Mouse (Mus musculus) bone marrow, adult 2 months (tissue): ENCODE results near the gene Gadd45g. TPM values are rescaled to one million over a fixed set of nuclear protein-coding genes. Genes with fewer than 3 reads are reported as not detected.

Source experiments
- H3K27ac ChIP-seq: fragments of 200-500 bp; 2 replicates; pipeline ENCODE4 v1.5.1; 2012; ENCODE audit warnings: low read depth, mild to moderate bottlenecking, control low read depth, inconsistent platforms, low read length; ENCODE audit not compliant: control insufficient read depth, poor library complexity, insufficient read depth
- H3K4me1 ChIP-seq: fragments of 200-500 bp; 2 replicates; pipeline ENCODE4 v1.6.1; 2011; ENCODE audit warnings: low read length; ENCODE audit not compliant: control insufficient read depth, insufficient read depth
- H3K4me3 ChIP-seq: fragments of 200-500 bp; replicated peaks from 2 replicates; pipeline ENCODE3; 2011; ENCODE audit warnings: mild to moderate bottlenecking, low read depth, low read length, control low read depth; ENCODE audit not compliant: control insufficient read depth
- CTCF ChIP-seq: fragments of 200-500 bp; IDR thresholded peaks from 2 replicates; pipeline ENCODE4 v1.5.1; 2011; ENCODE audit warnings: low read length, control low read depth; ENCODE audit not compliant: control insufficient read depth, insufficient read depth
- POLR2A ChIP-seq: fragments of 200-500 bp; IDR thresholded peaks from 2 replicates; pipeline ENCODE4 v1.6.1; 2011; ENCODE audit warnings: low read depth, mild to moderate bottlenecking, control low read depth, low read length, borderline replicate concordance; ENCODE audit not compliant: control insufficient read depth
- WGBS: fragments of 180-500 bp; shearing (Covaris S2); methylation state at CpG from one replicate; pipeline ENCODE4 v1.1.7; 2018; 5-methylcytosine and 5-hydroxymethylcytosine counted together
- polyA plus RNA-seq: library from polyadenylated mRNA; stranded (reverse); fragments of >200 nt; gene quantifications from 2 replicates; pipeline ENCODE4 v1.2.4, GENCODE M21; 2011; ENCODE audit warnings: low replicate concordance; ENCODE audit not compliant: missing spikeins, insufficient read depth, insufficient read length

Gene Gadd45g
- polyA plus RNA-seq, 1 experiment = 23.5 TPM

- 42% methylated on average over 10 of the region's 10 CpGs for WGBS
- peaks cover 1% of the 10 kb centered on the region; the same call in 1 of the 2 replicates for H3K4me1 ChIP-seq
- no peak overlapping the region for H3K4me3 ChIP-seq
- TF ChIP-seq CTCF (no peak), POLR2A (no peak)
- no peak overlapping the region for H3K27ac ChIP-seq
Observed at GRCm38 (mm10) chr13:51813621-51814615, 32.6 kb upstream of the Gadd45g start.

- H3K4me3 ChIP-seq = no peak overlapping the region
- no peak overlapping the region for H3K27ac ChIP-seq
- H3K4me1 ChIP-seq = peaks cover 1% of the 10 kb centered on the region; the same call in 1 of the 2 replicates
- TF ChIP-seq CTCF = no peak
- 85% methylated on average over 6 of the region's 6 CpGs for WGBS
Observed at GRCm38 (mm10) chr13:51814646-51815045, 31.8 kb upstream of the Gadd45g start.

- peak; percentile 87 for TF ChIP-seq CTCF
- TF ChIP-seq POLR2A = no peak
- H3K27ac ChIP-seq = no peak overlapping the region
- peaks cover 1% of the 10 kb centered on the region; the same call in 1 of the 2 replicates for H3K4me1 ChIP-seq
- no peak overlapping the region for H3K4me3 ChIP-seq
- 14% methylated on average over 9 of the region's 9 CpGs for WGBS
Observed at GRCm38 (mm10) chr13:51815865-51816504, 30.5 kb upstream of the Gadd45g start.

- H3K4me3 ChIP-seq = no peak overlapping the region
- 79% methylated on average over 5 of the region's 5 CpGs for WGBS
- H3K4me1 ChIP-seq = peaks cover 1% of the 10 kb centered on the region; the same call in 1 of the 2 replicates
- no peak for TF ChIP-seq POLR2A
- no peak for TF ChIP-seq CTCF
- no peak overlapping the region for H3K27ac ChIP-seq
Observed at GRCm38 (mm10) chr13:51816559-51817041, 29.9 kb upstream of the Gadd45g start.

GRCm38 (mm10) chr13:51818170-51818943 lies 28.1 kb upstream of the Gadd45g start:
- Histone ChIP-seq H3K4me1 (peaks cover 1% of the 10 kb centered on the region; the same call in 1 of the 2 replicates), H3K4me3 (no peak overlapping the region)
- WGBS = 51% methylated on average over 6 of the region's 6 CpGs

GRCm38 (mm10) chr13:51818944-51819326 lies 27.5 kb upstream of the Gadd45g start:
- H3K27ac ChIP-seq = no peak overlapping the region
- 86% methylated on average over 3 of the region's 3 CpGs for WGBS
- no peak for TF ChIP-seq CTCF
- TF ChIP-seq POLR2A = no peak
- H3K4me1 ChIP-seq = peaks cover 1% of the 10 kb centered on the region; the same call in 1 of the 2 replicates
- H3K4me3 ChIP-seq = no peak overlapping the region

More at GRCm38 (mm10) chr13:51818170-51818943, 28.1 kb upstream of the Gadd45g start:
- TF ChIP-seq CTCF = no peak
- no peak for TF ChIP-seq POLR2A
- no peak overlapping the region for H3K27ac ChIP-seq

- TF ChIP-seq POLR2A (no peak), CTCF (no peak)
- 80% methylated on average over 6 of the region's 6 CpGs for whole genome bisulfite sequencing
- no peak overlapping the region for H3K4me3 ChIP-seq
- no peak overlapping the region for H3K27ac ChIP-seq
- H3K4me1 ChIP-seq = peaks cover 1% of the 10 kb centered on the region; the same call in 1 of the 2 replicates
Observed at GRCm38 (mm10) chr13:51819351-51819750, 27.1 kb upstream of the Gadd45g start.
